Mouse (Mus musculus) megakaryocyte, embryonic 14.5 days (primary cell): ENCODE results near the gene Bend3. TPM values are rescaled to one million over a fixed set of nuclear protein-coding genes. Genes with fewer than 3 reads are reported as not detected.

Experiments used
- H3K27me3 ChIP-seq: replicated peaks from 2 replicates; pipeline ENCODE3; 2012; ENCODE audit warnings: inconsistent platforms
- H3K36me3 ChIP-seq: replicated peaks from 2 replicates; pipeline ENCODE3; 2012; ENCODE audit warnings: low read length, inconsistent platforms, mixed read lengths
- H3K4me1 ChIP-seq: 2 replicates; pipeline ENCODE4 v1.6.1; 2012; ENCODE audit warnings: inconsistent platforms
- H3K4me3 ChIP-seq: replicated peaks from 2 replicates; pipeline ENCODE3; 2012; ENCODE audit warnings: moderate library complexity, mild to moderate bottlenecking, inconsistent platforms
- H3K9me3 ChIP-seq: 2 replicates; pipeline ENCODE4 v1.6.1; 2012; ENCODE audit warnings: inconsistent platforms
- FLI1 ChIP-seq: IDR thresholded peaks from 2 replicates; pipeline ENCODE4 v1.6.1; 2012; ENCODE audit warnings: low read length, inconsistent platforms, mixed read lengths
- GATA1 ChIP-seq: IDR thresholded peaks from 3 replicates; pipeline ENCODE4 v1.6.1; 2012; ENCODE audit warnings: mixed read lengths, low read length, inconsistent platforms, borderline replicate concordance
- polyA plus RNA-seq: library from polyadenylated mRNA; stranded (reverse); fragments of >175 nt; gene quantifications from 2 replicates; pipeline ENCODE4 v1.2.3, GENCODE M21; 2012; ENCODE audit warnings: low replicate concordance; ENCODE audit not compliant: insufficient read depth

Gene Bend3
- polyA plus RNA-seq, 1 experiment: 2.5 TPM

DNA sequence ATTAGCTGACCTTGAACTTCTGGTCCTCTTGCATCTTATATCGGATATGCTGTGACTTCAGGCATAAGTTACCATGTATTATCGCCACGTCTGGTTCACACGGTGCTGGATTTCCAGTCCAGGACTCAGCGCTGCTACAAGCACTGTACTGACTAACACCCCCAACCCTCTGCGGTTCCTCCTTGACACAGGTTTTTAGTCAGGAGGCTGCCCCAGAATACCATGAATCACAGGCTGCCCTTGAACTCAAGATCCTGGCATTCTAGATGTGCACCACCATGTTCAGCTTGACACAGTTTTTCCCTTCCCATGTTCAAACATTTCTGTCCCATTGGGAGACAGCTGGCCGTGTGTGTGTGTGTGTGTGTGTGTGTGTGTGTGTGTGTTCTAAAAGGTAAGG is 10.5 kb downstream of the Bend3 start:
- peaks cover 4% of the 10 kb centered on the region for H3K36me3 ChIP-seq
- peaks cover 29% of the 10 kb centered on the region for H3K4me1 ChIP-seq
- no peaks in the 10 kb centered on the region for H3K27me3 ChIP-seq
- TF ChIP-seq FLI1: no peak
- TF ChIP-seq GATA1: no peak
- H3K4me3 ChIP-seq: no peak overlapping the region
- no peaks in the 10 kb centered on the region for H3K9me3 ChIP-seq

DNA sequence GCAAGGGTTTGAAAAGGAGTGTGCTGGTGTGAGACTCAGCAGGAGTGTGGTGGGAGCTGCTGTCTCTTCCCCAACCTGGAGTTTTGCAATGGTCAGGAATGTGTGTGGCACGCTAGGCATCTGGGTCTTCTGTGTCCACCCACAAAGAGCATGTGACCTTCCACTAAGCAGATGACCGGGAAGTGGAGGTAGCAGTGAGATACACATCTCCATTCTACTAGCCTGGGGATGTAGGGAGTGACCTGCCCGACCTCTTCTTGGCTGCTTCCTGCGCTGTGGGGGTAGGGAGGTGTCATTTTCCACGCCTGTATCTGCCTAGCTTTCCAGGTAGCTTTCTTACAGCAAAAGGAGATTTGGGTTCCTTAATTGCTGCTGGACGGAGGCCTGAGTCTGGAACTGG is 10.9 kb downstream of the Bend3 start:
- Histone ChIP-seq H3K9me3 (no peaks in the 10 kb centered on the region), H3K36me3 (peaks cover 8% of the 10 kb centered on the region), H3K4me3 (no peak overlapping the region), H3K4me1 (peaks cover 26% of the 10 kb centered on the region), H3K27me3 (no peaks in the 10 kb centered on the region)
- TF ChIP-seq GATA1: no peak
- TF ChIP-seq FLI1: no peak

DNA sequence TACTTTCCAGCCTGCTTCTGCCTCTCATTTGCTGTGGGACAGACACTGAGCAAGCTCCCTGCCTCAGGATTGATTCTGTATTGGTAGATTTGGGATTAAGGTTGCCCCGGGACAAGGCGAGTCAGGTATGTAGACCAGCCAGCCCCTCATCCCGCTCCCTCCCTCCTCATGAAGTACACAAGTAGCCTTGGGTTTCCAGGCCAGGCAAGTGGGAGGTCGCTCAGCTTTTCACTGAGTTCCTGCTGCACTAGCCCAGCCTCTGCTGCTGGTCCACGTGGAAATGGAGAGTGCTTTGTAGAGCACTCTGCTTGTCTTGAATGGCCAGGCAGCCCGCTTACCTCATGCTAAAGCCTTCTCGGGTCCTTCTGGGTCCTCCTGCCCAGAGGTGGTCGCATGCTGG is 11.4 kb downstream of the Bend3 start:
- Histone ChIP-seq H3K27me3 (no peaks in the 10 kb centered on the region), H3K9me3 (no peaks in the 10 kb centered on the region), H3K36me3 (peaks cover 13% of the 10 kb centered on the region), H3K4me1 (peaks cover 26% of the 10 kb centered on the region), H3K4me3 (no peak overlapping the region)
- TF ChIP-seq GATA1: no peak
- TF ChIP-seq FLI1: no peak

DNA sequence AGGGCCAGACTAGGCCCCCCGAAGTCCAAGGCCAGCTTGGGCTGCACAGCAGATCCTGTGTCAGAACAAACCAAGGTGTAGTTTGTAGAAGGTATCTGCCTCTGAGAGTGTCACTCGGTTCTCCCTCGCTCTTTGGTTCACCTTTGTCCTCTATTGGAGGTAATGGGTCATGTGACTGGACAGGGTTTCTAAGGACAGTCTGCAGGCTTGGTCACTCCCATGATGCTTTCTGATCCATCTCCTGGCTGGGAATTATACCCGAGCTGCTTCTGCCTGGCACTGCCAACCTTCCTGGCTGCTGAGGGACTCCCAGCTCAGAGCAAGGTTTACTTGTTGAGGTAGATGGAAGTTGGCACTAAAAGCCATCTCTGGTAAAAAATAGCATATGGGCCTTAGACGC is 12.2 kb downstream of the Bend3 start:
- Histone ChIP-seq H3K9me3 (no peaks in the 10 kb centered on the region), H3K4me1 (peaks cover 23% of the 10 kb centered on the region), H3K4me3 (no peak overlapping the region), H3K36me3 (peaks cover 21% of the 10 kb centered on the region), H3K27me3 (no peaks in the 10 kb centered on the region)
- TF ChIP-seq GATA1 (no peak), FLI1 (no peak)

DNA sequence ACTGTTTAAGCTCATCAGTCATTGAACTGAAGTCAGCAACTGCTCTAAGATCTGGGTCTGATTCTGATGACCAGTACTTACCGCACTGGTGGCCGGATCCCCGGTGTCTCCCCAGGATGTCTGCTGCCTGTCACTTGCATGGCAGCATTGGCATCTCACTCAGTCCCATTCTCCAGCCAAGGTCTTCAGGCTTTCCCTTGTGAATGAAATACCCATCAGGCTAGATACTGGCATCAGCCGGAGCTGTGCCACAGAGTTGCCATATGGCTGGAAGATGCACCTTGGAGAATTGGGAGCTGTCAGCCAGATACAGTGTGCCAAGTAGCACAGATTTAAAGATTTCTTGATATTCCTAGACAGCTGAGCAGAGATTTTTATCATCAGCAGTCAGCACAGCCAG is 24.0 kb downstream of the Bend3 start:
- Histone ChIP-seq H3K27me3 (no peaks in the 10 kb centered on the region), H3K4me3 (no peak overlapping the region), H3K36me3 (peaks cover 41% of the 10 kb centered on the region), H3K9me3 (peaks cover 10% of the 10 kb centered on the region), H3K4me1 (no peaks in the 10 kb centered on the region)
- TF ChIP-seq FLI1 (no peak), GATA1 (no peak)

- H3K36me3 ChIP-seq: peaks cover 31% of the 10 kb centered on the region
- H3K4me3 ChIP-seq: no peak overlapping the region
- H3K27me3 ChIP-seq: no peaks in the 10 kb centered on the region
- TF ChIP-seq GATA1: no peak
- TF ChIP-seq FLI1: no peak
- peaks cover under 1% of the 10 kb centered on the region; the same call in 1 of the 2 replicates for H3K9me3 ChIP-seq
- H3K4me1 ChIP-seq: no peaks in the 10 kb centered on the region
These were observed 25.7 kb downstream of the Bend3 start for GRCm38 (mm10) chr10:43504291-43504690.

DNA sequence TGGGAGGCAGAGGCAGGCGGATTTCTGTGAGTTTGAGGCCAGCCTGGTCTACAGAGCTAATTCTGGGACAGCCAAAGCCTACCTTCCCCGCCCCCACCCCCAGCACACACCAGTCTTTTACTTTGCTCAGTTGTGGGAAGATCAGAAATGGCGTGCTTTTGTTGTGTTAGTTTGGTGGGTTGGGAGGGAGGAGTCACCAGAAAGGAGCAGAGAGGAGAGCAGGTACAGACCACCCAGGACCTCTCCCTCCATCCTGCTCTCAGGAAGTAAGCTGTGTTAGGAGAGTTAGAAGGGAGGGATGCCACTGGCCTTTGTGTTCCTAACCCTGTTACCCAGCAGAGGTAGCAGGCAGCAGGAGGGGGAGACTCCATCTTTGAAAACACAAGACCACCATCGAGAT is 28.4 kb downstream of the Bend3 start:
- H3K4me1 ChIP-seq: no peaks in the 10 kb centered on the region
- TF ChIP-seq GATA1: no peak
- no peak for TF ChIP-seq FLI1
- H3K4me3 ChIP-seq: no peak overlapping the region
- H3K27me3 ChIP-seq: no peaks in the 10 kb centered on the region
- peaks cover 44% of the 10 kb centered on the region for H3K36me3 ChIP-seq
- no peaks in the 10 kb centered on the region for H3K9me3 ChIP-seq

DNA sequence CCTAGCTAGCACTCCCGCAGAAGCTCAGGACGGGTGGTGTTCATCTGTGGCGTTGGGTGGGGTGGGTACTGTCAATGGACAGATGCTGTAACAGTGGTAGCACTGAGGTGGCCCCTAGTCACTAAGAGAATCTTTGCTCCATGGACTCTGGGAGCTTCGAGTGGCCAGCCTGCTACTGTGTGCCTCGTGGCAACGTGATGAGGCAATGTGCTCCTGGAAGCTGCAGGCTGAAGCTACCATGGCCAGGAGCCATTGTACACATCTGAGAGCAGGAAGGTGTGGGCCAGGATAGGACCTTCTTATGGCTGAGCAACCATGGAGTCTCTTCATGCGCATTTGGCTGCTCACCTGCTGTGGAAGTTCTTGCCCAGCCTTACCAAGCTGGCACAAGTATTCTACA is 30.6 kb downstream of the Bend3 start:
- H3K36me3 ChIP-seq: peaks cover 50% of the 10 kb centered on the region
- no peaks in the 10 kb centered on the region for H3K4me1 ChIP-seq
- H3K9me3 ChIP-seq: no peaks in the 10 kb centered on the region
- no peak for TF ChIP-seq FLI1
- TF ChIP-seq GATA1: no peak
- no peaks in the 10 kb centered on the region for H3K27me3 ChIP-seq
- no peak overlapping the region for H3K4me3 ChIP-seq

DNA sequence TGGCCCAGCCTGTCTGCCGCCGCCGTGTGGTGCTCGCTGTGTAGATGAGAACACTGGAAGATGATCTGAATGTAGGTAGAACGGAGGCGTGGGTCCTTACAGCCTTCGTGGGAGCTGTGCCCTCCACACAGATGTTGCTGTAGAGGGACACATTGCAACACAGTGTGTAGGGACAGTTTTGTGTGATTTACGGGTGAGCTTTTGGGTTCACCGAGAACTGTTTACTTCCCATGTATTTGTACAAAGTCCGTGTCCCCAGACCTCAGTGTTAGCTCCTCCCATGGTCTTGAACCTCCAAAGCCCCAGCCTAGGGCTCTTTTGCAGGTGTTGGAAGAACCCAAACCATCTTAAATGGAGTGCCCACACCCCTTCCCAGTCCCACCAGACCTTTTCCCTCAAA is 34.3 kb downstream of the Bend3 start:
- Histone ChIP-seq H3K27me3 (no peaks in the 10 kb centered on the region), H3K36me3 (peaks cover 44% of the 10 kb centered on the region), H3K4me1 (no peaks in the 10 kb centered on the region), H3K9me3 (no peaks in the 10 kb centered on the region), H3K4me3 (no peak overlapping the region)
- no peak for TF ChIP-seq GATA1
- no peak for TF ChIP-seq FLI1

DNA sequence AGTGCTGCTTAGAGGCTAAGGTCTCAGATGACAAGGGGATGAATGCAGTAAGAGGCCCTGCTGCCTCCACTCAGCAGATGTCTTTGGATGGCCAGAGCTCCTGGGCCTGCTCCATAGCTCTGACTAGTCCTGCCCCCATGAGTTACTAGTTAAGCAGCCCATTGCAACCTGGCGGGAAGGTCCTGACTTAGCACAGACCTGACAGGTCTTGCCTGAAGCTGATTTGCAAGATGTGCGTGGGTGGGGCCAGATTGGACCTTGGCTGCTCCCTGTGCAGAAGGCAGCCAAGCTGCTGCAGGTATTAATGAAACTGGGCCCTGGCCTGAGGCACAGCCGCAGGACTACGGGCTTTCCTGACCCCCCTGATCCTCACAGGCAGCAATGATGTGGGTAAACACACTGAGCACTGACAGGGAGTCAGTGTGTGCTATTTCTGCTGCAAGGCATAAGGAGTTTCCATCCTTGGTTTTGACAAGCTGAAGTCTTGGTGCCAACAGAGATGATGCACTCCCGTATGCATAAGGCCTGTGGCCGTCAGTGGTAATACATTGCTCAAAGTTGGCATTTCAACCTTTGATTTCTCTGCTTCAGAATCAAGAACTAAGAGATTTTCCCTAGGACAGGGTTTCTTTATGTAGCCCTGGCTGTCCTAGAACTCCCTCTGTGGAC is 38.5 kb downstream of the Bend3 start:
- Histone ChIP-seq H3K4me3 (no peak overlapping the region), H3K9me3 (no peaks in the 10 kb centered on the region), H3K36me3 (peaks cover 10% of the 10 kb centered on the region), H3K27me3 (no peaks in the 10 kb centered on the region), H3K4me1 (no peaks in the 10 kb centered on the region)
- TF ChIP-seq GATA1 (no peak), FLI1 (no peak)

DNA sequence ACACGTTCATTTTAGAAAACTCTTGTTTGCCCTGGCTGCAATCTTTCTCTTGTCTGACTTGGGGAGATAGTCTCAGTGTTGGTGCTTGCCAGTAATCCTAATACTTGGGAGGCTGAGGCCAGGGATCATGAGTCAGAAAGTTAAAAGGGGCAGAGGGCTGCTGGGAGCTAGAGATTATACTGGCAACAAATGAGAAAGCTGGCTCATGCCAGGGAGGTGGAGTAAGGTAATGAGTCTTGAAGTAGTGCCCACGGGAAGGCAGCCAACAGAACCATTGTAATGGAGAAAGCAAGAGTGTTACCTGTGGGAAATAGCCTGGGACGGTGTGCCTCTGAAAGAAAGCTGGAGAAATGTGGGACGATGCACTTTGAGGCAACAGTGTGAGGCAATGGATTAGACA is 39.2 kb downstream of the Bend3 start:
- no peak for TF ChIP-seq FLI1
- no peak for TF ChIP-seq GATA1
- no peak overlapping the region for H3K4me3 ChIP-seq
- no peaks in the 10 kb centered on the region for H3K4me1 ChIP-seq
- H3K9me3 ChIP-seq: no peaks in the 10 kb centered on the region
- H3K27me3 ChIP-seq: no peaks in the 10 kb centered on the region
- H3K36me3 ChIP-seq: peaks cover 6% of the 10 kb centered on the region
